Mouse (Mus musculus) CD8-positive naive resting alpha-beta T cell, adult 2 months (primary cell): Measurements from ENCODE around the gene Notch4.

Experiments
- DNase-seq, 2 experiments: peaks; one replicate each; pipeline ENCODE4 v3.0.0; 2022; ENCODE audit warnings: low read depth in 2 of 2, low spot score in 2 of 2

Notch4 gene

GRCm38 (mm10) chr17:34624981-34625380, 60.9 kb downstream of the Notch4 start:
- no peak for DNase-seq

- DNase-seq: no peak
Measured at GRCm38 (mm10) chr17:34626062-34626772, 62.1 kb downstream of the Notch4 start.

GRCm38 (mm10) chr17:34626773-34627092, 62.7 kb downstream of the Notch4 start:
- peak in 1 of 2 experiments; percentile 41 for DNase-seq

- DNase-seq: peak; percentile 75 to 84
Measured at GRCm38 (mm10) chr17:34627093-34627942, 63.2 kb downstream of the Notch4 start.

GRCm38 (mm10) chr17:34627943-34628643, 64.0 kb downstream of the Notch4 start, which contains the start of gene Ppt2:
Ppt2 (minus strand) TSS chr17:34628510.
- DNase-seq: no peak

GRCm38 (mm10) chr17:34628644-34628967, 64.5 kb downstream of the Notch4 start:
- DNase-seq: no peak

GRCm38 (mm10) chr17:34629221-34629751, 65.2 kb downstream of the Notch4 start, which contains the start of gene Prrt1:
Prrt1 (plus strand) TSS chr17:34629533.
- no peak for DNase-seq

GRCm38 (mm10) chr17:34629796-34630603, 65.9 kb downstream of the Notch4 start:
- DNase-seq: peak in 1 of 2 experiments; percentile 63

- peak in 1 of 2 experiments; percentile 14 for DNase-seq
Measured at GRCm38 (mm10) chr17:34630761-34631301, 66.8 kb downstream of the Notch4 start.

- no peak for DNase-seq
Measured at GRCm38 (mm10) chr17:34631647-34632046, 67.6 kb downstream of the Notch4 start.

- peak; percentile 50 to 77 for DNase-seq
Measured at GRCm38 (mm10) chr17:34632261-34632691, 68.2 kb downstream of the Notch4 start.

GRCm38 (mm10) chr17:34635671-34636070, 71.6 kb downstream of the Notch4 start:
- DNase-seq: no peak

- no peak for DNase-seq
Measured at GRCm38 (mm10) chr17:34637459-34637858, 73.4 kb downstream of the Notch4 start.
